8 mouse cellular contexts compared by ENCODE assay signal in genomic region chr7:126503273-126503878, GRCm38 (mm10). TPM values are rescaled to one million over a fixed set of nuclear protein-coding genes. Genes with fewer than 3 reads are reported as not detected.
DNase-seq lines count a peak whose midpoint lies in the region; ATAC-seq lines count a peak whose summit lies in the region.

Atxn2l (minus strand) TSS chr7:126503437.

- ATAC-seq in inflammation-experienced regulatory T-cells, adult 6 months = peak; percentile 89
- ATAC-seq in megakaryocyte-erythroid progenitor cell, adult 5-6 weeks (replicated peaks; ENCODE audit: low FRiP score, low TSS enrichment, poor library complexity, severe bottlenecking) = peak; percentile 73

- DNase-seq in adrenal gland, adult (ENCODE audit: inconsistent age in 2 of 2, low spot score in 1 of 2) = peak; percentile 100
- DNase-seq in embryo, embryonic 10.5 days (ENCODE audit: low spot score) = peak; percentile 99
- DNase-seq in gastrocnemius, postnatal 14 days = peak; percentile 99
- peak; percentile 96 to 100 for DNase-seq in left cerebral cortex, postnatal 10 days (ENCODE audit: extremely low spot score in 1 of 2, low spot score in 2 of 2)
- DNase-seq in right cerebral cortex, postnatal 25 days = peak; percentile 98
- peak; percentile 99 for DNase-seq in urinary bladder, postnatal 4 days (ENCODE audit: low spot score in 2 of 2)

- intact Hi-C loops in gastrocnemius, postnatal 14 days (cut with DNase I; ENCODE audit: low total_unique reads) = no loop called here
- intact Hi-C loops in left cerebral cortex, postnatal 10 days (cut with DNase I) = no loop called here

RNA-seq across cellular contexts. Expression of gene Atxn2l, which starts in this region (rescaled TPM):
- 10 to 100 TPM; 31.1 to 32.4 TPM for total RNA-seq in gastrocnemius, postnatal 14 days (2021)
- polyA plus RNA-seq in inflammation-experienced regulatory T-cells, adult 6 months (2017; shearing (Covaris generic)) = 10 to 100 TPM; 13.4 to 16.4 (median 14.8) TPM
- total RNA-seq in left cerebral cortex, postnatal 10 days (2021) = 100 to 1,000 TPM; 123 to 125 TPM
- total RNA-seq in megakaryocyte-erythroid progenitor cell, adult 5-6 weeks (2014; fragmentation: Nextera tagmentation) = 162 and 199 TPM in 2 replicates
- 28.4 and 42.7 TPM in 2 replicates for total RNA-seq in megakaryocyte-erythroid progenitor cell, adult 5-6 weeks (2017)

Comparison
In these comparisons a context has a peak if more than half of its experiments do, and no peak if none do; other contexts are left out.
1. Peak in every context shown above with its lines: DNase-seq and ATAC-seq.